ENCODE assay signal across 8 mouse cellular contexts in genomic region chr2:118529466-118530181, GRCm38 (mm10). TPM values are rescaled to one million over a fixed set of nuclear protein-coding genes. Genes with fewer than 3 reads are reported as not detected.
DNase-seq lines count a peak whose midpoint lies in the region; ATAC-seq and TF ChIP-seq lines count a peak whose summit lies in the region.

No protein-coding gene starts in this region.

- H3K27me3 ChIP-seq in heart, embryonic 13.5 days (replicated peaks): no peaks in the 10 kb centered on the region
- no peaks in the 10 kb centered on the region for H3K27me3 ChIP-seq in kidney, embryonic 15.5 days
- no peaks in the 10 kb centered on the region for H3K27me3 ChIP-seq in lung, postnatal 0 days (replicated peaks; ENCODE audit: insufficient read depth, low read length)

- WGBS in heart, embryonic 13.5 days: 26% methylated on average over 7 of the region's 7 CpGs
- 14% methylated on average over 7 of the region's 7 CpGs for whole genome bisulfite sequencing in kidney, embryonic 15.5 days
- WGBS in lung, postnatal 0 days: 28% methylated on average over 7 of the region's 7 CpGs

- peak; percentile 30 for DNase-seq in testis, postnatal 14 days (ENCODE audit: low spot score)
- DNase-seq in testis, postnatal 10 days (ENCODE audit: low spot score): no peak
- DNase-seq in lung, postnatal 0 days (ENCODE audit: low spot score): peak; percentile 91
- DNase-seq in yolk sac, embryonic 10.5 days (ENCODE audit: low spot score): peak; percentile 79
- DNase-seq in cerebellum, postnatal 25 days: no peak
- no peak for DNase-seq in layer of hippocampus, postnatal 10 days (ENCODE audit: low spot score in 2 of 2)

- H3K4me2 ChIP-seq in heart, embryonic 13.5 days: no peak overlapping the region
- peak overlapping the region; percentile 13 for H3K4me2 ChIP-seq in kidney, embryonic 15.5 days
- H3K4me2 ChIP-seq in lung, postnatal 0 days (replicated peaks; ENCODE audit: low read depth, low read length): no peak overlapping the region

- peak overlapping the region; percentile 53 for H3K9ac ChIP-seq in heart, embryonic 13.5 days
- no peak overlapping the region for H3K9ac ChIP-seq in kidney, embryonic 15.5 days
- no peak overlapping the region for H3K9ac ChIP-seq in lung, postnatal 0 days (replicated peaks; ENCODE audit: low read depth)

- H3K4me3 ChIP-seq in heart, embryonic 13.5 days: no peak overlapping the region
- H3K4me3 ChIP-seq in kidney, embryonic 15.5 days (replicated peaks): no peak overlapping the region
- no peak overlapping the region for H3K4me3 ChIP-seq in lung, postnatal 0 days (ENCODE audit: low read depth, low read length)

- H3K27ac ChIP-seq in heart, embryonic 13.5 days (replicated peaks): peak overlapping the region; percentile 79
- peak overlapping the region; percentile 94 for H3K27ac ChIP-seq in kidney, embryonic 15.5 days
- H3K27ac ChIP-seq in lung, postnatal 0 days (ENCODE audit: low read length): peak overlapping the region; percentile 76

- ATAC-seq in heart, embryonic 13.5 days (ENCODE audit: extremely low read depth, insufficient number of reproducible peaks, low FRiP score, low TSS enrichment): peak; percentile 37; the same call in 1 of the 2 replicates
- peak; percentile 75 for ATAC-seq in kidney, embryonic 15.5 days (replicated peaks; ENCODE audit: low FRiP score)
- peak; percentile 83 for ATAC-seq in lung, postnatal 0 days

- TF ChIP-seq CTCF in lung, postnatal 0 days (IDR thresholded peaks at IDR 0.05): peak; percentile 33

- H3K9me3 ChIP-seq in heart, embryonic 13.5 days: no peaks in the 10 kb centered on the region
- no peaks in the 10 kb centered on the region for H3K9me3 ChIP-seq in kidney, embryonic 15.5 days (replicated peaks)
- no peaks in the 10 kb centered on the region for H3K9me3 ChIP-seq in lung, postnatal 0 days (ENCODE audit: low read length)

- peaks cover 28% of the 10 kb centered on the region for H3K36me3 ChIP-seq in heart, embryonic 13.5 days
- H3K36me3 ChIP-seq in kidney, embryonic 15.5 days: 0 out of 2 replicates have a peak, but pooled peaks cover 9% of the 10 kb centered on the region
- no peaks in the 10 kb centered on the region for H3K36me3 ChIP-seq in lung, postnatal 0 days (ENCODE audit: insufficient read depth, low read length)

- H3K4me1 ChIP-seq in heart, embryonic 13.5 days: peaks cover 59% of the 10 kb centered on the region
- peaks cover 63% of the 10 kb centered on the region for H3K4me1 ChIP-seq in kidney, embryonic 15.5 days
- H3K4me1 ChIP-seq in lung, postnatal 0 days (ENCODE audit: insufficient read depth, low read depth, low read length): peaks cover 33% of the 10 kb centered on the region

- TF ChIP-seq EP300 in lung, postnatal 0 days (IDR thresholded peaks at IDR 0.05): peak; percentile 78

RNA-seq across cellular contexts. Expression of gene Bmf, which starts 19.9 kb away (rescaled TPM):
- 2.5 and 2.9 TPM in 2 replicates for polyA plus RNA-seq in heart, embryonic 13.5 days (2015; fragmentation: Nextera tagmentation; extraction: Ambion mirVana)
- 7.6 and 8.2 TPM in 2 replicates for polyA plus RNA-seq in kidney, embryonic 15.5 days (2015; fragmentation: Nextera tagmentation; extraction: Ambion mirVana)
- polyA plus RNA-seq in lung, postnatal 0 days (2015; fragmentation: Nextera tagmentation; extraction: Ambion mirVana): 7.3 and 9.8 TPM in 2 replicates
- 1 to 10 TPM; 2.3 to 4.5 TPM for total RNA-seq in layer of hippocampus, postnatal 10 days (2021)

RNA-seq across cellular contexts. Expression of gene Srp14, which starts 50.1 kb away (rescaled TPM):
- 196 and 218 TPM in 2 replicates for polyA plus RNA-seq in heart, embryonic 13.5 days (2015; fragmentation: Nextera tagmentation; extraction: Ambion mirVana)
- 224 and 241 TPM in 2 replicates for polyA plus RNA-seq in kidney, embryonic 15.5 days (2015; fragmentation: Nextera tagmentation; extraction: Ambion mirVana)
- 275 and 277 TPM in 2 replicates for polyA plus RNA-seq in lung, postnatal 0 days (2015; fragmentation: Nextera tagmentation; extraction: Ambion mirVana)
- total RNA-seq in layer of hippocampus, postnatal 10 days (2021): 100 to 1,000 TPM; 171 to 194 TPM

Comparison
In these comparisons a context has a peak if more than half of its experiments do, and no peak if none do; other contexts are left out.
1. DNase-seq: peak in testis, postnatal 14 days (single experiment), lung, postnatal 0 days (single experiment) and yolk sac, embryonic 10.5 days (single experiment); none in testis, postnatal 10 days (single experiment), cerebellum, postnatal 25 days (0 of 2) and layer of hippocampus, postnatal 10 days (0 of 2).
2. Peak in every context shown above with its lines, with median percentiles within 50 percentile points of each other: ATAC-seq and H3K27ac ChIP-seq.